Mouse (Mus musculus) A20 (cell line): Measurements from ENCODE around the gene Cyp11a1.
A peak's percentile ranks its signal among the peaks of the same experiment; 100 is the strongest.

Experiments
- DNase-seq: peaks from one replicate; pipeline ENCODE4 v3.0.0-alpha.2; 2011; ENCODE audit warnings: low read depth, low spot score

The Cyp11a1 gene

DNA sequence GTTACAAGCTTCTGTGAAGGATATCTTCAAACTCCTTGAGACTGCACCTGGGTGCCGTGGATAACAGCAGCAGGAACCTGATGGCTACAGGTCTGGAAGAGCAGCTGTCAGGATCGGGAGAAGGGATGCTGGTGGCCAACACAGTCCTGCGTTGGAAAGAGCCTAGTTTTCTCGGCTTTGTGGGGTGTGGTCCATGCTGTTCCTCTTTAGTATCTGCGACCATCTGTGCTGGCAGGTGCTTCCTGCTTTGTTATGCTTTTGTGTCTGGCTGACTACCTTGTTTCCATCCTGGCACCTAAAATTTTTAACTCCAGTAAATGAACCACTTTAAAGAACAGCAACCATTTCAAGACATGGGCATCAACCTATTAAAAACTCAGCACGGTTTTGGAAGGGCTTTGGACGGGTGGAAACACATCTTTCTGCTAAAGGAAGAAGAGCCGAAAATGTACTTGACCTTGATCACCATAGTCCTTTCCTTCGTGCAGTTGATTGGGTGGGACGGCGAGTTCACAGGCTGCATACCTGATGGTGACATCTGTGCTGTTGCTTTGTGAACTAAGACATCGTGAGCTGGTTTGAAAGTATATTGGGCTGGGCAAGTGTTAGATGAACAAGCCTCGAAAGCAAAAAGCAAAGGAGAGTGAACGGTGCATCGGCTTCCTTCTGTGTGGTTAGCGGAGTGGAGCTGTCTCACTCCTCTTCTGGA, at the start of gene Cyp11a1:
TSS of gene Cyp11a1 (plus strand) at position 659 of the 709 bp plus-strand sequence.
- DNase-seq, result peak; percentile 67

GRCm38 (mm10) chr9:57956838-57957236, 49.4 kb upstream of the Cyp11a1 start:
- DNase-seq, result peak; percentile 88

GRCm38 (mm10) chr9:57958615-57959014, 47.6 kb upstream of the Cyp11a1 start:
- no peak for DNase-seq

- DNase-seq, result no peak
Measured at GRCm38 (mm10) chr9:57959399-57959798, 46.8 kb upstream of the Cyp11a1 start.

DNA sequence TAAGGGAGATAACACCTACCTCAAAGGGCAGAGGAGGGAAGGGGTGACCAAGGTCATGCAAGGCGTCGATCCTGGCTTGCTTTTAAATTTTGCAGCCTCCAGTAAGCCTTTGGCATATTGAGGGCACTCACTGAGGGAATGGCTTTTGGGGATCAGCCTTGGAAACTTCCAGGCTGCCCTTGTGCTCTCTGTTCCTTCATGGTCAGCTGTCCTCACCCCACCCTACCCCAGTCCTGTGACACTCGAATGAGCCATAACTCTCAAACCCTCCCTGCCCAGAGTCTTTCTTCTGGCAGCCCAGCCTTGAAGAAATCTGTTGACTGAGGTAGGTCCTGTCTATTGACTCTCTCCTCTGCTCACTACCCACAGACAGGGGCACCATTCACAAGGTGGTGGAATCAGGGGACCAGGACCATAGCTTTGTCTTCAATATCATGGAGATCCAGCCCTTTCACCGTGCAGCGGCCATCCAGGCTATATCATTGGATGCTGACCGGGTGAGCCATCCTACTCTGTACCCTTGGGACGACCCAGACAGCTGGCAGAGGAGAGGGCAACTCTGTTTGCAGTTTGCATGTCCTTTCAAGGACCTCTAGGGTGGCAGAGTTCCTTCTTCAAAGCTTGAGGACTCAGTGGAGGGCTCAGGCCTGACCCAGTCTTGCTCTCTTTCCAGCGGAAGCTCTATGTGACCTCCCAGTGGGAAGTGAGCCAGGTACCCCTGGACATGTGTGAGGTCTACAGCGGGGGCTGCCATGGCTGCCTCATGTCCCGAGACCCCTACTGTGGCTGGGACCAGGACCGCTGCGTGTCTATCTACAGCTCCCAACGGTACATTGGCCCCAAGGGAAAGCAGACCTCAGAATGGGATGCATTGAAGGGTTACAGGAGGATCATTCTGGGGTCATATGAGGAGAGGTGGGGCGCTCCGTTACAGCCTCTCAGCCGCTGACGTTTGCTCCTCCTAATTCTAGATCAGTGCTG, 46.0 kb upstream of the Cyp11a1 start:
- DNase-seq, result no peak

DNA sequence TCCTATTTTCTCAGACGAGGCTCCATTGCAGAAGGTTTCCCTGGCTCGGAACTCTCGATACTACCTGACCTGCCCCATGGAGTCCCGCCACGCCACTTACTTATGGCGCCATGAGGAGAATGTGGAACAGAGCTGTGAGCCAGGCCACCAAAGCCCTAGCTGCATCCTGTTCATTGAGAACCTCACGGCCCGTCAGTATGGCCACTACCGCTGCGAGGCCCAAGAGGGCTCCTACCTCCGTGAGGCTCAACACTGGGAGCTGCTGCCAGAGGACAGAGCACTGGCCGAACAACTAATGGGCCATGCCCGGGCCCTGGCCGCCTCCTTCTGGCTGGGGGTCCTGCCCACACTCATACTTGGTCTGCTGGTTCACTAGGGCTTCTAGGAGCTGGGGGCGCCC, 45.0 kb upstream of the Cyp11a1 start:
- no peak for DNase-seq

DNA sequence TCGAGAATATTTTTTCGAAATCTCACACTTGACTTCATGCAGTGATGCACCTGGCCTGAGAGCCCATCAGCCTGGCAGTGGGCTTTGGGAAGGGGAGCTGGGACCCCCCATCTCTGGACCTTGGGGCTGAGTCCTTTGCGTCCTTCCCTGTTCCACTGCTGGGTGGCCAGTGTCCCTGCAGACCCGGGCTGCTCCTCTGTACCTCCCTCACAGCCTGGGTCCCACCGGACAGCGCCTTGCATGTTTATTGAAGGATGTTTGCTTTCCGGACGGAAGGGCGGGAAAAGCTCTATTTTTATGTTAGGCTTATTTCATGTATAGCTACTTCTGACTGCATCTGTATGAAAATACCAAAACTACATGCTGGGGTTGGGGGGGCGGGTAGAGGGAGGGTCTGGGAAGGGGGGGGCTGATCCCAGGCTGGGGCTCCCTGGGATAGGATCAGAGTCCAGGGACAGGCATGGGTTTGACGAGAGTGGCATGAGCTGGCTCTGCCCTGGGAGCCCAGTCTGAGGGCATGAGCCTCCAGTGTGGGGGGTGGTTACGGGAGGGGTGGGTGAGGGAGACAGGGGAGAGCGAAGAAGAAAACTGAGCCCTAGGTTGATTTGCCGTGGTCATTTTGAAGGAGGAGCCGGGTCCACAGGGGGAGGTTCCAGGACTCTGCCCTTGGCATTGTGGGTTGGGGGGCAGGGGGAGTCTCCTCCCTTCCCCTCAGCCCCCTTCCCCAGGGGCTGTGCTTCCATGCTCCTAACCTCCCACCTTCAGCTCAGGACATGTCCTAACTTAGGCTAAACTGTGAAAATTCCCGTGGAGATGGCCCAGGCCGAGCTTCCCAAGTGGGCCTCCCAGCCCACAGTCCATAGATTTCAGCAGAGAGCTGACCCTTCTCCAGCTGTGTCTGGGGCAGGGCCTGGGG, 44.1 kb upstream of the Cyp11a1 start:
- DNase-seq, result no peak

GRCm38 (mm10) chr9:57963249-57963997, 42.8 kb upstream of the Cyp11a1 start:
- no peak for DNase-seq

GRCm38 (mm10) chr9:57963998-57964395, 42.2 kb upstream of the Cyp11a1 start:
- DNase-seq, result no peak

DNA sequence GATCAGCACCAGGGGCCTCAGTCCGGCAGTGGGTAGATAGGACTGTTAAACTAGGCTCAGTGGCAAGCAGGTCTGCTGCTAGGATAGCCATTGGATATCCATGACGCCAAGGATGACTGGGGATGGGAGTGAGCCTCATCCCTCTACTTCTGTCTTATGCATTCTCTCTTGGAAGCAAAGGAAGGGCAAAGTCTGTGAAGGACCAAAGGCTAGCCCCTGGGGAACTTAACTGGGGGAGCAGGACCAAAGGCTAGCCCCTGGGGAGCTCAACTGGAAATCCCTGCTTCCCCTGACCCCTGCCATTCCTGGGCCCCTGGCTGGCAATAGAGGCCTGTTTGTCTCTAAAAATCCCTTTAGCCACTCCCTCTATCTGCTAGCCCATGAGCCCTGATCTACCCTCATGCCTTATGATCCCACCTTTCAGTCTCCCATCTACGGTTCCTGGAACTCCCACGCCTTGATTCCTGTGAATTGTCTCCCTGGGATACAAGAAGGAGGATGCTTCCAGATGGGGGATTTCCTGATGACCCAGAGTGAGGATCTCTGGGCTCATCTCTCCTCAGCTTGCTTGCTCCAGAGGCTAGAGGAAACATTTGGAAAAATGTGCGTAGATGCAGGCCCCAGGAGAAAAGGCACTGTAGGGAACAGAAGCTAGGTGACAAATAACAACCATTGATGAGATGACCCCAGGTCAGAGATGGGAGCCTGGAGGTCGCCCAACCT, 41.5 kb upstream of the Cyp11a1 start:
- DNase-seq, result no peak

- DNase-seq, result no peak
Measured at GRCm38 (mm10) chr9:57965281-57966185, 40.7 kb upstream of the Cyp11a1 start.

GRCm38 (mm10) chr9:57967237-57967960, 38.8 kb upstream of the Cyp11a1 start:
- peak; percentile 78 for DNase-seq

DNA sequence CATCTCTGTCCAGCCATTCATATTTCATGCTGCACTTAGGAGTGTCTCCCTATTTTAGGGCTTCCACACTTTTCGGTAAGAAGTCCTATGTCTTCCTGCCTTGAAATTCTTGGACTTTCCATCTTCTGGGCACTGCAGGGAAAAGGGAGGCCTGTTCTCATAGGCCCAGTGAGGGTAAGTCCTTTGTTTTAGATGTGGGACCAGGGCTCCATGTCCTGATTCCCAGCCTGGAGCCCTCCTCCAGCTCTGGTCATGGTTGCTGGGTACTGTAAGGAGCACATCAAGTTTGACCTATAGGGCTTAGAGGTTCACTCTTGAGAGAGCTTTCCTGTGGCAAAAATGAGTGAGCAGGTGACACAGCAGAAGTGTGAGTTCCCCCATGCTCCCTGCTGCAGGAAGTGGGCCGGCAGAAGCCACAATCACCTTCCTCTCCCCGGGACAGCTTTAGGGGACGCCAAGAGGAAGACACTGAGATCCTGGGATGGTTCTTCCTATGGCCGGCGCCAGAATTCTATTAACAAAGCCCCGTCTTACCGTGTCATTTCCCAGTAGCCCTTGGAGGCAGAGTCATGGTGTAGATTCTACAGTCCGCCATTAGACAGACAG, 37.9 kb upstream of the Cyp11a1 start:
- peak; percentile 38 for DNase-seq

DNA sequence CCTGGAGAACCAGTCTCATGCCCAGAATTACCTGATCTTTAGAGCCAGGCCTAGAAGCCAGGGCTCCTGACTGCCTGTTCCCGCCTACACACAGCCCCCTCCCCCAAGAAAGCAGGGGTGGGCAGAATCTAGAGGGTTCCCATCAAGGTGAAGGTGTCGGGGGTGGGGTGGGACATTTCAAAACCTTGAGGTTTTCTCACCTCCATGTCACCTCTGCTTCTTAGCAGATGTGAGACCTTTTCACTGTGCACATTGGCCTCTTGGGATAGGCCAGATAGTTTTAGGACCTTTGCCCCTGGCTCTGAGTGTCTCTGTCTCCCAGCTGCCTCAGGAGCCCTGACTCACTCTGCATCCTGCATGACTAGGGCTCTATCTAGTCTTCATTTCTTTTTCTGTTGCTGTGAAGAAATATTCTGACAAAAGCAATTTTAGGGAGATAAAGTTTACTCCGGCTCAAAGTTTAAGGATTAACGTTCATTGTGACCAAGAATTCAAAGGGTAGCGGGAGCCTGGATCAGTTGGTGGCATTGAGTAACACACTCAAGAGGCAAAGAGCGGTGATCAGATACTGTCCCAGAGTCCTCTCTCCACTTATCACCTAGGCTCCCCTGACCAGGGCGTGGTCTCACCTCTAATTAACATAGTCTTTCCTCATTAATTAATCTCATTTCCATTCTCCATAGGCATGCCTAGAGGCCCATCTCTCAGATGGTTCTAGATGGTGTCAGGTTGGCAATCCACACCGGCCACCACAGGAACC, 37.2 kb upstream of the Cyp11a1 start:
- peak; percentile 32 for DNase-seq

DNA sequence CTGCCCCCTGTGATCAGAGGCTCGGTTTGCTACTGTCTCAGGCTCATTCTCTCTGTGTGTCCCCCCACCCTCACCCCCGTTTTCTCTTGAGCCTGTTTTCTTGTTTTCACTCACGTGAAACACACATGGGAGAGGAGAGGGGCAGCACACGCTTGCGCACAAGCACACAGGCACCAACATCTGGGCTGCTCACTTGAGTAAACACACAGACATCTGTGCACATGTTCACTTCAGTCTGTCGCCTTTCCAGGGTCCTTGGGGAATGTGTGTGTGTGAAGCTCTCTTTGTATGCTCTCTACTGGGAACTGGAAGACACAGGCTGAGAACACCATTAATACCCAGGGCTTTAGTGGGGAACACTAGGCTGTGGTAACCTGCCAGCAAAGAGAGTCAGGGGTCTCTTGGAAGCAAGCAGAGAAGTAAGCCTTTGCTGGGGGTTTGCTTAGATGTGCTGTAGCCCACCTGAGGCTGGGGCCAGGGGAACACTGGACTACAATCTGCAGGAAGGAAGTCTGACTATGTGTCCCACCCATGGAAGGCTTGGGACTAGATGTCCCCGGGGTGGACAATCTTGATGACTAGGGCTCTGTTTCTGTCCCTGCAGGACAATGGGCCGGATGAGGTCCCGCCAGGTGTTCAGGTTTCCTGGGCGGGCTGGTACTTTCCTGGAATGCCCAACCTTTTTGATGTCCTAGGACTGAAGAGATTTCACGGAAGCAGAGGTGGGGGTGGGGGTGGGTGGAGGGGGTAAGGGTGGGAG, 36.3 kb upstream of the Cyp11a1 start:
- DNase-seq, result peak; percentile 62

DNA sequence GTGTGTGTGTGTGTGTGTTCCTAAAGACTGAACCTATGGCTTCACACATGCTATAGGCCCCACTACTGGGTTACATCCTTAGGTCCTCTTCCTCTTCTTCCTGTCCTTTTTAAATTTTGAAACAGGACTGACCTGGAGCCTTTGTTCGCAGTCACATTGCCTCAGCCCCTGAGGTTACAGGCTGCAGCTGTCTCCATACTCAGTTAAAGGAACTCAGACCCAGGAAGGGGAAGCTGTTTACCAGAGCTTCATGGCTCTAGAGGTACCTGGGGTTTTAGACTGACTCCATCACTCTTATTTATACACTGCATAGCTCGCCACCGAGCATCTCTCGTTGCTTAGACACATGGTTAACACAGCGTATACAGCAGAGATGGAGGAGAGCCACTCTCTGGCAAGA, 34.8 kb upstream of the Cyp11a1 start:
- no peak for DNase-seq
